Mouse (Mus musculus) activated CD4-positive, CD25-positive, alpha-beta regulatory T cell (primary cell): ENCODE measurements around the gene Fignl2. TPM values are rescaled to one million over a fixed set of nuclear protein-coding genes. Genes with fewer than 3 reads are reported as not detected.

Experiments
- polyA plus RNA-seq, 2 experiments: library from polyadenylated mRNA; unstranded; fragments of 100-300 nt; shearing (Covaris generic); gene quantifications; one replicate each; pipeline ENCODE4 v1.2.1; 2017

Gene Fignl2
- polyA plus RNA-seq: not detected

GRCm38 (mm10) chr15:101077813-101078730 is at the start of gene Fignl2:
Fignl2 (minus strand) TSS chr15:101078567.

GRCm38 (mm10) chr15:101115511-101116110 is 37.2 kb upstream of the Fignl2 start, which contains the start of gene Ankrd33:
Ankrd33 (plus strand) TSS chr15:101115755.

GRCm38 (mm10) chr15:101047194-101047555 is 31.2 kb downstream of the Fignl2 start, which contains the start of gene Gm47841:
Gm47841 (minus strand) TSS chr15:101047397.

Other genes starting within 250 kb of the Fignl2 start
- 1 to 10 TPM in 1 of 2 experiments, not detected in 1; 1.7 TPM for gene Scn8a, start 208.7 kb downstream of the Fignl2 start, polyA plus RNA-seq
- gene Gm47841, start 31.2 kb downstream of the Fignl2 start, polyA plus RNA-seq: not detected
- not detected for gene Ankrd33, start 37.2 kb upstream of the Fignl2 start, polyA plus RNA-seq
- gene Acvrl1, start 50.0 kb upstream of the Fignl2 start, polyA plus RNA-seq: 1 to 10 TPM; 3.4 to 4.6 TPM
- gene Acvr1b, start 95.5 kb upstream of the Fignl2 start, polyA plus RNA-seq: 1 to 10 TPM; 1.6 to 2.3 TPM
- 1 to 10 TPM; 5.9 to 9.2 TPM for gene Grasp, start 145.6 kb upstream of the Fignl2 start, polyA plus RNA-seq
- 100 to 1,000 TPM in 1 of 2 experiments, 10 to 100 TPM in 1; 49.0 to 128 TPM for gene Nr4a1, start 175.7 kb upstream of the Fignl2 start, polyA plus RNA-seq
- 10 to 100 TPM; 58.6 to 65.0 TPM for gene Atg101, start 205.7 kb upstream of the Fignl2 start, polyA plus RNA-seq
- gene 6030408B16Rik, start 214.6 kb upstream of the Fignl2 start, polyA plus RNA-seq: under 1 TPM in 1 of 2 experiments, not detected in 1; 0.50 TPM